Mouse (Mus musculus) kidney, postnatal 4 days (tissue): Measurements from ENCODE around the gene Rimbp3.

ENCODE experiments used
- DNase-seq, 2 experiments: peaks; one replicate each; pipeline ENCODE4 v3.0.0; 2021; ENCODE audit warnings: mixed read lengths in 2 of 2

Gene Rimbp3

GRCm38 (mm10) chr16:17258917-17259316, 50.5 kb downstream of the Rimbp3 start:
- no peak for DNase-seq

GRCm38 (mm10) chr16:17261341-17261740, 52.9 kb downstream of the Rimbp3 start:
- no peak for DNase-seq
